Mouse (Mus musculus): ENCODE measurements around the gene Usp10.

Usp10 gene

GRCm38 (mm10) chr8:119958076-119958475 lies 47.9 kb downstream of the Usp10 start:
- no peak for DNase-seq (ENCODE audit: low read depth, low spot score)

GRCm38 (mm10) chr8:119960531-119961104 lies 50.5 kb downstream of the Usp10 start:
- DNase-seq (ENCODE audit: low read depth, low spot score), result no peak

- no peak for DNase-seq (ENCODE audit: low read depth, low spot score)
Measured at GRCm38 (mm10) chr8:119964859-119965258, 54.7 kb downstream of the Usp10 start.

GRCm38 (mm10) chr8:119967435-119967834 lies 57.3 kb downstream of the Usp10 start:
- no peak for DNase-seq (ENCODE audit: low read depth, low spot score)

GRCm38 (mm10) chr8:119970169-119970568 lies 60.0 kb downstream of the Usp10 start:
- DNase-seq (ENCODE audit: low read depth, low spot score), result no peak

GRCm38 (mm10) chr8:119972558-119972957 lies 62.4 kb downstream of the Usp10 start:
- peak; percentile 15 for DNase-seq (ENCODE audit: low read depth, low spot score)

GRCm38 (mm10) chr8:119978770-119979381 lies 68.7 kb downstream of the Usp10 start:
- DNase-seq (ENCODE audit: low read depth, low spot score), result no peak

- DNase-seq (ENCODE audit: low read depth, low spot score), result no peak
Measured at GRCm38 (mm10) chr8:119981253-119981652, 71.1 kb downstream of the Usp10 start.

- DNase-seq (ENCODE audit: low read depth, low spot score), result peak; percentile 58
Measured at GRCm38 (mm10) chr8:119984085-119984484, 73.9 kb downstream of the Usp10 start.

- DNase-seq (ENCODE audit: low read depth, low spot score), result no peak
Measured at GRCm38 (mm10) chr8:119986174-119986573, 76.0 kb downstream of the Usp10 start.

GRCm38 (mm10) chr8:119988087-119988486 lies 77.9 kb downstream of the Usp10 start:
- DNase-seq (ENCODE audit: low read depth, low spot score), result no peak

- peak; percentile 65 for DNase-seq (ENCODE audit: low read depth, low spot score)
Measured at GRCm38 (mm10) chr8:119992249-119992648, 82.1 kb downstream of the Usp10 start, which contains the start of gene Crispld2. TSS of gene Crispld2 (plus strand) at chr8:119992438.

GRCm38 (mm10) chr8:119994114-119994513 lies 84.0 kb downstream of the Usp10 start:
- DNase-seq (ENCODE audit: low read depth, low spot score), result no peak

- DNase-seq (ENCODE audit: low read depth, low spot score), result no peak
Measured at GRCm38 (mm10) chr8:119994556-119994955, 84.4 kb downstream of the Usp10 start.

GRCm38 (mm10) chr8:119997266-119997665 lies 87.1 kb downstream of the Usp10 start:
- DNase-seq (ENCODE audit: low read depth, low spot score), result no peak

GRCm38 (mm10) chr8:120000461-120000860 lies 90.3 kb downstream of the Usp10 start:
- DNase-seq (ENCODE audit: low read depth, low spot score), result no peak

GRCm38 (mm10) chr8:120001712-120002111 lies 91.6 kb downstream of the Usp10 start:
- DNase-seq (ENCODE audit: low read depth, low spot score), result no peak

- no peak for DNase-seq (ENCODE audit: low read depth, low spot score)
Measured at GRCm38 (mm10) chr8:120002348-120002747, 92.2 kb downstream of the Usp10 start.

GRCm38 (mm10) chr8:120004154-120004702 lies 94.1 kb downstream of the Usp10 start:
- no peak for DNase-seq (ENCODE audit: low read depth, low spot score)

GRCm38 (mm10) chr8:120004705-120005381 lies 94.7 kb downstream of the Usp10 start:
- no peak for DNase-seq (ENCODE audit: low read depth, low spot score)

GRCm38 (mm10) chr8:120006645-120007160 lies 96.5 kb downstream of the Usp10 start:
- DNase-seq (ENCODE audit: low read depth, low spot score), result no peak

Measured in CD4-positive, CD25-positive, alpha-beta regulatory T cell, adult 2 months (primary cell).